Mouse (Mus musculus) spleen, adult 2 months (tissue): ENCODE measurements at regions not wholly inside any gene's neighbourhood (a gene's known extent, or its start where the extent isn't known, plus 50 kb on each side); places are given as distances from the start of the nearest gene placed in this dataset.

ENCODE experiments used
- CTCF ChIP-seq: fragments of 200-500 bp; IDR thresholded peaks from 2 replicates; pipeline ENCODE4 v1.5.1; 2011; ENCODE audit warnings: mild to moderate bottlenecking, inconsistent platforms; ENCODE audit not compliant: insufficient read depth, insufficient read length, insufficient replicate concordance; ENCODE audit errors: extremely low read depth
- POLR2A ChIP-seq: fragments of 200-500 bp; IDR thresholded peaks from 2 replicates; pipeline ENCODE4 v1.6.1; 2011; ENCODE audit warnings: low read depth, low read length, inconsistent platforms

DNA sequence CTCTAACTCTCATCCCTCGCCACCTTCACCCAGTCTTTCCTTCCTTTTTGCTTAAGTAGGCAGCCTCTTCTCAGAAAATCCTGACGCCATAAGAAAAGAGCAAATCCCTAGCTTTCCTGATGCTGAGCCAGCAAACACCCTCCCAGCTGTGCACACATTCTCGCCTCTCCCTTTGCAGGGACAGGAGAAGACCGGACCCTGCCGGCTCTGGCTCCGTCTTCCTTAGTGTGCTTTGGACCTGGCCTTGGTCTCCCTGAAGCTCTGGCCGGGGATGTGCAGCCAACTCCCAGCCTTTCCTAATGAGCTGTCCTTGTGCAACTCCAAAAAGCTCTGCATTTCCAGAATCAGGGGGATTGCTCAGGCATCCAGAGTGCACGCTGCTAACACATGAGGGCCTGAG, 191.5 kb upstream of the Rgma start:
- TF ChIP-seq POLR2A (no peak), CTCF (no peak)
